Mouse (Mus musculus) gastrocnemius, postnatal 36 days (tissue): ENCODE results near the gene Rfx4. TPM values are rescaled to one million over a fixed set of nuclear protein-coding genes. Genes with fewer than 3 reads are reported as not detected.

Experiments used
- DNase-seq, 2 experiments: peaks; one replicate each; pipeline ENCODE4 v3.0.0; 2022
- intact Hi-C: fragments of 180-260 bp; cut with DNase I; formaldehyde crosslinking; loops from one replicate; pipeline ENCODE4 v1.15.1; 2025
- long read RNA-seq, 2 experiments: library from polyadenylated mRNA; stranded (forward); transcript quantifications; one replicate each; pipeline ENCODE4 v2.0.0; 2021
- total RNA-seq, 2 experiments: library from RNA; stranded (reverse); gene quantifications; 2 replicates each; pipeline ENCODE4 v1.2.3; 2021

Rfx4 gene
- total RNA-seq, result not detected
- long read RNA-seq, experiment 1, result 0 reads
- long read RNA-seq, experiment 2, result 0 reads

- no peak for DNase-seq
- intact Hi-C loops, result no loop called here
Measured at GRCm38 (mm10) chr10:84755786-84756203, at the start of gene Rfx4. Rfx4 (plus strand) TSS chr10:84756062.

- intact Hi-C loops, result no loop called here
- DNase-seq, result no peak
Measured at GRCm38 (mm10) chr10:84706543-84706942, 49.3 kb upstream of the Rfx4 start.

GRCm38 (mm10) chr10:84707226-84707625, 48.6 kb upstream of the Rfx4 start:
- no peak for DNase-seq
- intact Hi-C loops, result no loop called here

GRCm38 (mm10) chr10:84707752-84708530, 47.9 kb upstream of the Rfx4 start:
- intact Hi-C loops, result no loop called here

GRCm38 (mm10) chr10:84710192-84710591, 45.7 kb upstream of the Rfx4 start:
- intact Hi-C loops, result no loop called here

More at GRCm38 (mm10) chr10:84707752-84708530, 47.9 kb upstream of the Rfx4 start:
- DNase-seq, result no peak

GRCm38 (mm10) chr10:84710827-84711226, 45.0 kb upstream of the Rfx4 start:
- intact Hi-C loops, result no loop called here
- DNase-seq, result no peak

More at GRCm38 (mm10) chr10:84710192-84710591, 45.7 kb upstream of the Rfx4 start:
- no peak for DNase-seq

GRCm38 (mm10) chr10:84711479-84711878, 44.4 kb upstream of the Rfx4 start:
- intact Hi-C loops, result no loop called here
- no peak for DNase-seq

GRCm38 (mm10) chr10:84711940-84712339, 43.9 kb upstream of the Rfx4 start:
- DNase-seq, result no peak
- intact Hi-C loops, result no loop called here

- no peak for DNase-seq
- intact Hi-C loops, result no loop called here
Measured at GRCm38 (mm10) chr10:84712532-84712931, 43.3 kb upstream of the Rfx4 start.

GRCm38 (mm10) chr10:84713043-84713442, 42.8 kb upstream of the Rfx4 start:
- no peak for DNase-seq
- intact Hi-C loops, result no loop called here

- no peak for DNase-seq
- intact Hi-C loops, result no loop called here
Measured at GRCm38 (mm10) chr10:84715639-84716038, 40.2 kb upstream of the Rfx4 start.

- DNase-seq, result no peak
- intact Hi-C loops, result no loop called here
Measured at GRCm38 (mm10) chr10:84716581-84716980, 39.3 kb upstream of the Rfx4 start.

- DNase-seq, result no peak
- intact Hi-C loops, result no loop called here
Measured at GRCm38 (mm10) chr10:84722711-84723110, 33.2 kb upstream of the Rfx4 start.

- intact Hi-C loops, result no loop called here
- DNase-seq, result no peak
Measured at GRCm38 (mm10) chr10:84727005-84727404, 28.9 kb upstream of the Rfx4 start.

GRCm38 (mm10) chr10:84727760-84728159, 28.1 kb upstream of the Rfx4 start:
- intact Hi-C loops, result no loop called here
- no peak for DNase-seq

GRCm38 (mm10) chr10:84730078-84730477, 25.8 kb upstream of the Rfx4 start:
- intact Hi-C loops, result no loop called here
- no peak for DNase-seq

- intact Hi-C loops, result no loop called here
- no peak for DNase-seq
Measured at GRCm38 (mm10) chr10:84730956-84731355, 24.9 kb upstream of the Rfx4 start.

GRCm38 (mm10) chr10:84733511-84733910, 22.4 kb upstream of the Rfx4 start:
- DNase-seq, result no peak
- intact Hi-C loops, result no loop called here

GRCm38 (mm10) chr10:84754851-84755785, 744 bp upstream of the Rfx4 start:
- intact Hi-C loops, result no loop called here

GRCm38 (mm10) chr10:84756435-84757095, 703 bp downstream of the Rfx4 start:
- no peak for DNase-seq
- intact Hi-C loops, result no loop called here

More at GRCm38 (mm10) chr10:84754851-84755785, 744 bp upstream of the Rfx4 start:
- no peak for DNase-seq
